Mouse (Mus musculus) spleen, adult 2 months (tissue): ENCODE measurements at regions not wholly inside any gene's neighbourhood (a gene's known extent, or its start where the extent isn't known, plus 50 kb on each side); places are given as distances from the start of the nearest gene placed in this dataset.

Experiments
- CTCF ChIP-seq: fragments of 200-500 bp; IDR thresholded peaks from 2 replicates; pipeline ENCODE4 v1.5.1; 2011; ENCODE audit warnings: mild to moderate bottlenecking, inconsistent platforms; ENCODE audit not compliant: insufficient read depth, insufficient read length, insufficient replicate concordance; ENCODE audit errors: extremely low read depth
- POLR2A ChIP-seq: fragments of 200-500 bp; IDR thresholded peaks from 2 replicates; pipeline ENCODE4 v1.6.1; 2011; ENCODE audit warnings: low read depth, low read length, inconsistent platforms

DNA sequence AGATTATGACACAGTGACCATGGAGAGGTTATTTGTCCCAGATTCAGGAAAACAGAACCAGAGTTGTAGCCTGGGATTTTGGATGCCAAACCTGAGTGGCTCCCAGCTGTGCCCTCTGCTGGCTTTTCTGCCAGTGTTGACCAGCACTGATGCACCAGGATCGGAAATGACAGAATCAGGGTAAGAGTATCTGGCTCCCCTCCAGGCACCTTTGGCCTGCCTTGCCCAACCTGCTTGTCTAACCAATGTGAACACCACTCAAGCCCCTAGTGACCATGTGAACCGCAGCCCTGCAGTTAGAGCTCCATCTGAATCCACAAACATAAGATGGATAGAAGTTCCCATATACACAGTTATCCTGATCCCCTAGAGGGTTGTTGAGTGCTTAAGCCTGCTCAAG lies 210.6 kb downstream of the 4933412E24Rik start:
- no peak for TF ChIP-seq POLR2A
- TF ChIP-seq CTCF: no peak
